Mouse (Mus musculus): ENCODE data around the gene Boc. TPM values are rescaled to one million over a fixed set of nuclear protein-coding genes. Genes with fewer than 3 reads are reported as not detected.

The Boc gene
- polyA plus RNA-seq, 1 experiment: 14.3 TPM

GRCm38 (mm10) chr16:44555791-44556709 lies 2.6 kb downstream of the Boc start:
- H3K4me1 ChIP-seq (ENCODE audit: control insufficient read depth, insufficient read depth, low read length): peaks cover under 1% of the 10 kb centered on the region; the same call in 1 of the 2 replicates
- TF ChIP-seq CTCF (IDR thresholded peaks at IDR 0.05; ENCODE audit: extremely low read depth, insufficient read depth, low read length) (no peak), POLR2A (IDR thresholded peaks at IDR 0.05; ENCODE audit: extremely low read depth, insufficient read depth, low read length) (no peak)
- peak overlapping the region; percentile 90 for H3K4me3 ChIP-seq (ENCODE audit: insufficient read depth, low read length)
- H3K27ac ChIP-seq (ENCODE audit: insufficient read depth, low read length): no peak overlapping the region

GRCm38 (mm10) chr16:44553861-44554260 lies 4.8 kb downstream of the Boc start:
- no peak overlapping the region for H3K27ac ChIP-seq (ENCODE audit: insufficient read depth, low read length)
- H3K4me3 ChIP-seq (ENCODE audit: insufficient read depth, low read length): no peak overlapping the region
- H3K4me1 ChIP-seq (ENCODE audit: control insufficient read depth, insufficient read depth, low read length): peaks cover 5% of the 10 kb centered on the region; the same call in 1 of the 2 replicates
- no peak for TF ChIP-seq CTCF (IDR thresholded peaks at IDR 0.05; ENCODE audit: extremely low read depth, insufficient read depth, low read length)
- TF ChIP-seq POLR2A (IDR thresholded peaks at IDR 0.05; ENCODE audit: extremely low read depth, insufficient read depth, low read length): no peak

- Histone ChIP-seq H3K27ac (ENCODE audit: insufficient read depth, low read length) (no peak overlapping the region), H3K4me3 (ENCODE audit: insufficient read depth, low read length) (no peak overlapping the region), H3K4me1 (ENCODE audit: control insufficient read depth, insufficient read depth, low read length) (peaks cover 5% of the 10 kb centered on the region; the same call in 1 of the 2 replicates)
- TF ChIP-seq POLR2A (IDR thresholded peaks at IDR 0.05; ENCODE audit: extremely low read depth, insufficient read depth, low read length) (no peak), CTCF (IDR thresholded peaks at IDR 0.05; ENCODE audit: extremely low read depth, insufficient read depth, low read length) (no peak)
These were observed 6.0 kb downstream of the Boc start for GRCm38 (mm10) chr16:44552726-44553125.

GRCm38 (mm10) chr16:44552036-44552435 lies 6.7 kb downstream of the Boc start:
- H3K4me1 ChIP-seq (ENCODE audit: control insufficient read depth, insufficient read depth, low read length): peaks cover 5% of the 10 kb centered on the region
- TF ChIP-seq CTCF (IDR thresholded peaks at IDR 0.05; ENCODE audit: extremely low read depth, insufficient read depth, low read length) (no peak), POLR2A (IDR thresholded peaks at IDR 0.05; ENCODE audit: extremely low read depth, insufficient read depth, low read length) (no peak)

GRCm38 (mm10) chr16:44551491-44551890 lies 7.2 kb downstream of the Boc start:
- H3K4me3 ChIP-seq (ENCODE audit: insufficient read depth, low read length): no peak overlapping the region
- H3K27ac ChIP-seq (ENCODE audit: insufficient read depth, low read length): no peak overlapping the region
- peaks cover 5% of the 10 kb centered on the region for H3K4me1 ChIP-seq (ENCODE audit: control insufficient read depth, insufficient read depth, low read length)
- TF ChIP-seq CTCF (IDR thresholded peaks at IDR 0.05; ENCODE audit: extremely low read depth, insufficient read depth, low read length): no peak
- TF ChIP-seq POLR2A (IDR thresholded peaks at IDR 0.05; ENCODE audit: extremely low read depth, insufficient read depth, low read length): no peak

More at GRCm38 (mm10) chr16:44552036-44552435, 6.7 kb downstream of the Boc start:
- no peak overlapping the region for H3K4me3 ChIP-seq (ENCODE audit: insufficient read depth, low read length)
- no peak overlapping the region for H3K27ac ChIP-seq (ENCODE audit: insufficient read depth, low read length)

GRCm38 (mm10) chr16:44550843-44551242 lies 7.9 kb downstream of the Boc start:
- H3K4me3 ChIP-seq (ENCODE audit: insufficient read depth, low read length): no peak overlapping the region
- peaks cover 7% of the 10 kb centered on the region for H3K4me1 ChIP-seq (ENCODE audit: control insufficient read depth, insufficient read depth, low read length)
- no peak overlapping the region for H3K27ac ChIP-seq (ENCODE audit: insufficient read depth, low read length)
- TF ChIP-seq CTCF (IDR thresholded peaks at IDR 0.05; ENCODE audit: extremely low read depth, insufficient read depth, low read length): no peak
- no peak for TF ChIP-seq POLR2A (IDR thresholded peaks at IDR 0.05; ENCODE audit: extremely low read depth, insufficient read depth, low read length)

- Histone ChIP-seq H3K4me1 (ENCODE audit: control insufficient read depth, insufficient read depth, low read length) (peaks cover 7% of the 10 kb centered on the region), H3K27ac (ENCODE audit: insufficient read depth, low read length) (0 out of 2 replicates have a peak overlapping the region, but pooled peaks have one; percentile 25), H3K4me3 (ENCODE audit: insufficient read depth, low read length) (no peak overlapping the region)
- TF ChIP-seq CTCF (IDR thresholded peaks at IDR 0.05; ENCODE audit: extremely low read depth, insufficient read depth, low read length) (no peak), POLR2A (IDR thresholded peaks at IDR 0.05; ENCODE audit: extremely low read depth, insufficient read depth, low read length) (no peak)
These were observed 8.6 kb downstream of the Boc start for GRCm38 (mm10) chr16:44549867-44550679.

- Histone ChIP-seq H3K27ac (ENCODE audit: insufficient read depth, low read length) (no peak overlapping the region), H3K4me1 (ENCODE audit: control insufficient read depth, insufficient read depth, low read length) (peaks cover 7% of the 10 kb centered on the region), H3K4me3 (ENCODE audit: insufficient read depth, low read length) (no peak overlapping the region)
- TF ChIP-seq POLR2A (IDR thresholded peaks at IDR 0.05; ENCODE audit: extremely low read depth, insufficient read depth, low read length) (no peak), CTCF (IDR thresholded peaks at IDR 0.05; ENCODE audit: extremely low read depth, insufficient read depth, low read length) (no peak)
These were observed 9.3 kb downstream of the Boc start for GRCm38 (mm10) chr16:44549381-44549780.

GRCm38 (mm10) chr16:44547976-44548375 lies 10.7 kb downstream of the Boc start:
- peaks cover 9% of the 10 kb centered on the region for H3K4me1 ChIP-seq (ENCODE audit: control insufficient read depth, insufficient read depth, low read length)
- H3K27ac ChIP-seq (ENCODE audit: insufficient read depth, low read length): no peak overlapping the region
- TF ChIP-seq CTCF (IDR thresholded peaks at IDR 0.05; ENCODE audit: extremely low read depth, insufficient read depth, low read length) (no peak), POLR2A (IDR thresholded peaks at IDR 0.05; ENCODE audit: extremely low read depth, insufficient read depth, low read length) (no peak)

More at GRCm38 (mm10) chr16:44547976-44548375, 10.7 kb downstream of the Boc start:
- H3K4me3 ChIP-seq (ENCODE audit: insufficient read depth, low read length): no peak overlapping the region
